Mouse (Mus musculus) thymus, adult 18-20 months (tissue): ENCODE results near the gene Prex1.
A peak's percentile ranks its signal among the peaks of the same experiment; 100 is the strongest.
"Not testable (repeated sequence)": the region's sequence is repeated elsewhere in the genome, so short reads cannot be mapped to it uniquely, and the experiment has no call there.

Source experiments
- DNase-seq, 2 experiments: peaks; one replicate each; pipeline ENCODE4 v3.0.0; 2022; ENCODE audit warnings: mixed read lengths in 2 of 2

Prex1 gene

GRCm38 (mm10) chr2:166713690-166714426 lies at the start of gene Prex1:
Gene Prex1, minus strand, starts transcription at chr2:166713832.
- DNase-seq, result peak; percentile 94 to 95

GRCm38 (mm10) chr2:166757969-166758368 lies 44.3 kb upstream of the Prex1 start:
- DNase-seq, result no peak

- DNase-seq, result no peak
These were observed 41.1 kb upstream of the Prex1 start for GRCm38 (mm10) chr2:166754760-166755159.

GRCm38 (mm10) chr2:166754194-166754593 lies 40.6 kb upstream of the Prex1 start:
- no peak for DNase-seq

GRCm38 (mm10) chr2:166750620-166751191 lies 37.1 kb upstream of the Prex1 start:
- DNase-seq, result no peak

- DNase-seq, result peak in 1 of 2 experiments; percentile 41
These were observed 32.8 kb upstream of the Prex1 start for GRCm38 (mm10) chr2:166746261-166746913.

- DNase-seq, result peak; percentile 49 to 73
These were observed 32.2 kb upstream of the Prex1 start for GRCm38 (mm10) chr2:166745849-166746248.

GRCm38 (mm10) chr2:166744433-166744832 lies 30.8 kb upstream of the Prex1 start:
- DNase-seq, result no peak

GRCm38 (mm10) chr2:166743504-166743903 lies 29.9 kb upstream of the Prex1 start:
- no peak for DNase-seq

GRCm38 (mm10) chr2:166741445-166741844 lies 27.8 kb upstream of the Prex1 start:
- DNase-seq, result no peak

GRCm38 (mm10) chr2:166740396-166740795 lies 26.8 kb upstream of the Prex1 start:
- DNase-seq, result no peak

GRCm38 (mm10) chr2:166737307-166737706 lies 23.7 kb upstream of the Prex1 start:
- no peak for DNase-seq

- no peak for DNase-seq
These were observed 21.9 kb upstream of the Prex1 start for GRCm38 (mm10) chr2:166735469-166736001.

GRCm38 (mm10) chr2:166732860-166733259 lies 19.2 kb upstream of the Prex1 start:
- DNase-seq, result no peak

- DNase-seq, result no peak
These were observed 18.5 kb upstream of the Prex1 start for GRCm38 (mm10) chr2:166732146-166732545.

GRCm38 (mm10) chr2:166731102-166731883 lies 17.7 kb upstream of the Prex1 start:
- DNase-seq, result not testable (repeated sequence)

GRCm38 (mm10) chr2:166730567-166730915 lies 16.9 kb upstream of the Prex1 start:
- DNase-seq, result no peak

GRCm38 (mm10) chr2:166729656-166730566 lies 16.3 kb upstream of the Prex1 start:
- no peak for DNase-seq

- DNase-seq, result no peak
These were observed 15.4 kb upstream of the Prex1 start for GRCm38 (mm10) chr2:166729045-166729444.

- no peak for DNase-seq
These were observed 14.6 kb upstream of the Prex1 start for GRCm38 (mm10) chr2:166728261-166728680.

- DNase-seq, result no peak
These were observed 14.2 kb upstream of the Prex1 start for GRCm38 (mm10) chr2:166727790-166728189.

- DNase-seq, result no peak
These were observed 13.3 kb upstream of the Prex1 start for GRCm38 (mm10) chr2:166726891-166727290.
